Mouse (Mus musculus) retina, embryonic 14.5 days (tissue): ENCODE measurements at regions not wholly inside any gene's neighbourhood (a gene's known extent, or its start where the extent isn't known, plus 50 kb on each side); places are given as distances from the start of the nearest gene placed in this dataset.

Source experiments
- DNase-seq: peaks from one replicate; pipeline ENCODE4 v3.0.0-alpha.2; 2015; ENCODE audit warnings: low spot score

GRCm38 (mm10) chr10:122194139-122194538, 97.0 kb upstream of the Rxylt1 start:
- DNase-seq: no peak

DNA sequence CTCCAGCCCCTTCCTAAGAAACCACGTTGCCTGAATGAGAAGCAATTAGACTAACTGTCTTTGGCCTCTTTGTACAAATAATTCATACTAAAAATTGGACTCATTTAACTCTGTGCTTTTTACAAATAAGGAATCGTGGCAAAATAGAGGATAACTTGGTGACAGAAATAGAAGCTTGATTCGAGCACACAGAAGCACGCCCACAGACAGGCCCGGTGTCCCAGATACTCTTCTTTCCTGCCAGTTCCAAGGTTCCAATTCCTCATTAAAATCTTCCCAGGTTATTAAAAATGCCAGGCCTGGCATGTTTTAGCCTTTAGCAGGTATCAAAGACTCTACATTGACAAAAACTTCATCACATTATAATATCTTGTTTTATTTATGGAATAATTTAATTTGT, 96.2 kb upstream of the Rxylt1 start:
- no peak for DNase-seq

- DNase-seq: no peak
Measured at GRCm38 (mm10) chr10:122185152-122185745, 88.1 kb upstream of the Rxylt1 start.

DNA sequence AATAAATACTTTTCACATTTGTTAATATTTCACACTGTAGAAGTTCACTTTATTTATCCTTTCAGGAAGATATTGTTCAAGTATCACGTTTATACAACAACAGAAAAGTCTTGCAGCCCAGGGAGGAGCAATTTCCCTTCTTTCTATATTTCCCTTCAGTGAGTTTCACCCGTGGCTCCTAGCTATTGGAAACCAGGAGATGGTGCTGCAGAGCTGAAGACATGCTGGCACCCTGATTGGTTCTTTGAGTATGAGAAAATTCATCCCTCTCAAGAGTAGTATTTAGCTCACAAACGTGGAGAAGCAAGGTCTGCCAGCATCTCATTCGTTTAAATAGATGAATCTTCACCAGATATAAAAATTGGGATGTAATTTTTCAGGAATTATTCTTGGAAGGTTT, 85.9 kb upstream of the Rxylt1 start:
- peak; percentile 21 for DNase-seq

DNA sequence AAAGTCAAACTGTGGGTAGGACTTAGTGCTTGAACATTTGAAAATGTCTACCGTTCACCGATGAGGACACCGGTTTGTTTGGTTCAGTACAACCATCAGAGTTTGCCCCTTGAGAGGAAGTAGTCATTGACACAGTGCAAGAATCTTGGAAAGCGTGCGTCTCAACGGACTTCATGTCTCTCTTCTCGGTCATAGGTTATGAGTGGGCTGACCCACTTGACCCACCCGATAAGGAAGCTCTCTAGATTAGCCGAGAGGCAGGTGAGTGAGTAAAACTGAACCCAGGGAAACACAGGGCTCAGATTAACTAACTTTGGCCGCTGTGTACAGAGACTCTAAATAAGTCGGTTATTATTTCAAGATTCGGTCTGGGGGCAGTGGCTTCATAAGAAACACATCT, 51.9 kb upstream of the Rxylt1 start:
- no peak for DNase-seq

- DNase-seq: no peak
Measured at GRCm38 (mm10) chr10:122148609-122149008, 51.4 kb upstream of the Rxylt1 start.
